Mouse (Mus musculus) adrenal gland, adult 2 months (tissue): ENCODE data around the gene Mast1. TPM values are rescaled to one million over a fixed set of nuclear protein-coding genes. Genes with fewer than 3 reads are reported as not detected.
"Not testable (repeated sequence)": the region's sequence is repeated elsewhere in the genome, so short reads cannot be mapped to it uniquely, and the experiment has no call there.

Experiments
- DNase-seq: peaks from one replicate; pipeline ENCODE4 v3.0.0; 2021
- polyA plus RNA-seq: library from polyadenylated mRNA; depleted of rRNA; stranded (reverse); fragments of >200 nt; gene quantifications from 2 replicates; pipeline ENCODE4 v1.2.3, GENCODE M21; 2012
- total RNA-seq, 2 experiments: library from RNA; stranded (reverse); gene quantifications; 2 replicates each; pipeline ENCODE4 v1.2.3; 2021

Mast1 gene
- total and polyA plus RNA-seq, 3 experiments, result 1.5 to 3.7 (median 2.8) TPM

- no peak for DNase-seq
These were observed 27.9 kb downstream of the Mast1 start for GRCm38 (mm10) chr8:84909162-84909767.

- peak; percentile 97 for DNase-seq
These were observed 28.6 kb downstream of the Mast1 start, which contains the start of gene Dnase2a for GRCm38 (mm10) chr8:84908421-84909161. TSS of gene Dnase2a (plus strand) at chr8:84908560.

- not testable (repeated sequence) for DNase-seq
These were observed 29.2 kb downstream of the Mast1 start for GRCm38 (mm10) chr8:84907979-84908378.

- DNase-seq, result no peak
These were observed 29.7 kb downstream of the Mast1 start for GRCm38 (mm10) chr8:84907493-84907892.

DNA sequence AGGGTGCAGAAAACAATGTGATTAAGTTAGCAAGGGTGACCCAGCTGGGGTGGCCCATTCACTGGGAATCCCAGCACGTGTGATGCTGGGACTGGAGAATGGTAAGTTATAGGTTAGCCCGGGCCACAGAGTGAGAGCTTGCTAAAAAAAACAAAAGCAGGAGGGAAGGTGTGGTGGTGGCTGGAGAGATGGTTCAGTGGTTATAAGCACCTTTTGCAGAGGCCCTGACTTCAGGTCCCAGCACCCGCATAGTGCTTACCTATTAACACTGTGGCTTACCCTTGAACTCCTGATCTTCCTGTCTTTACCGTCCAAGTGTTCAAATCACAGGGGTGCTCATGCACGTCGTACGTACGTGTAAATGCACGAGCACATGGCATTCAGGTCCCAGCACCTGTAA, 30.1 kb downstream of the Mast1 start:
- no peak for DNase-seq

DNA sequence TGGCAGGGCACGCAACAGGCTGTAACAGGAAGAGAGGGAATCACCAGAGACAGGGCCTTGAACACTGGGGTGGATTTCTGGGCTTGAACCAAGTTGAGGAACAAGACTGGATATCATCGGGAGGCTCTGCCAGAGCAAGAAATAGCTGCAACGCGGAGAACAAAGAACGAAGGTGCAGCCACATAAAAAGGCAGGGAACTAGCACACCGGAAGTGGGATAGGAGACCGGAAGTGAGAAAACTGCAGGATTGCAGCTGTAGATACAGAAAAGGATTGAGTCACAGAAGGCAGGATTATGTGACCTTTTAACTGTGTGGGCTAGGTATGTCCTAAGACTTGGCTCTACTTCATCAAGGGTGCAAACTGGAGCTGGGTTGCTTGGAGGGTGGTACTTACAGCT, 32.8 kb downstream of the Mast1 start:
- no peak for DNase-seq

GRCm38 (mm10) chr8:84902920-84903661, 34.1 kb downstream of the Mast1 start:
- DNase-seq, result peak; percentile 94

- no peak for DNase-seq
These were observed 34.7 kb downstream of the Mast1 start for GRCm38 (mm10) chr8:84902367-84902919.

DNA sequence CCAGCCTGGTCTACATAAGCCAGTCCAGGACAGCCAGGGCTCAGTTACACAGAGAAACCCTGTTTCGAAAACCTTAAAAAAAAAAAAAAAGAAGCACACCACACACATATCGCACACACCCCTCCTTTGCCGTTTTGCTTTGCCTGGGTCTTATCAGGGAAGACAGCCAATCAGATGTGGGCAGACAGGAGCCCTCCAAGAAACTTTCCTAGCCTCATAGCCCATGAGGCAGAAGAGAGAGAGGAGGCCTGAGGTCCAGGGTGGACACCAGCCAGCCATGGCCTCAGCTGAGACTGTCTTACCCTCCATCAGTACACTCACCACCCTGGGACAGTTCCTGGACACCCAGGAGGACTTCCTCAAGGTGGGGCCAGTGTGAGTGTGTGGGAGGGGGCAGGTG, 35.4 kb downstream of the Mast1 start, which contains the start of gene Klf1:
Klf1 (plus strand) TSS at position 177 of the 400 bp plus-strand sequence.
- no peak for DNase-seq

- no peak for DNase-seq
These were observed 36.1 kb downstream of the Mast1 start for GRCm38 (mm10) chr8:84901071-84901470.

DNA sequence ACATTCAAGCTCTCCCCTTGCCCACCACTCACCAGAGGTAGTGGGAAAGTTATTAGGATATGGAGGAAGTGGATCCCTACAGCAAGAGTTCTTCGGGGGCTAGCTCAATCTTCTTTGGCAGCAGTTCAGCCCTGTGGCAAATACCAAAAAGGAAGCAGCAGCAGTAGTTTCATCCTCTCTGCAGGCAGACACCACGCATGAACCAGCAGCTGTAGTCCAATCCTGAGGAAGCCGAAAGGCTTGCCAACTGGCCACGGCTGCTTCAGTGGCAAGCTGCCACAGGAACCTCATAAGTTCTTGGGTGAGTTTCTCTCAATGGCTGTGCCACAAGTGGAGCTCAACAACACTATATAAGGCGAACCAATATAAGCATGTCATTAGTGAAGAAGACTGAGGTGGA, 41.2 kb downstream of the Mast1 start:
- DNase-seq, result no peak

- peak; percentile 97 for DNase-seq
These were observed 43.4 kb downstream of the Mast1 start, which contains the start of gene Gcdh for GRCm38 (mm10) chr8:84893709-84894134. TSS of gene Gcdh (minus strand) at chr8:84893921.

DNA sequence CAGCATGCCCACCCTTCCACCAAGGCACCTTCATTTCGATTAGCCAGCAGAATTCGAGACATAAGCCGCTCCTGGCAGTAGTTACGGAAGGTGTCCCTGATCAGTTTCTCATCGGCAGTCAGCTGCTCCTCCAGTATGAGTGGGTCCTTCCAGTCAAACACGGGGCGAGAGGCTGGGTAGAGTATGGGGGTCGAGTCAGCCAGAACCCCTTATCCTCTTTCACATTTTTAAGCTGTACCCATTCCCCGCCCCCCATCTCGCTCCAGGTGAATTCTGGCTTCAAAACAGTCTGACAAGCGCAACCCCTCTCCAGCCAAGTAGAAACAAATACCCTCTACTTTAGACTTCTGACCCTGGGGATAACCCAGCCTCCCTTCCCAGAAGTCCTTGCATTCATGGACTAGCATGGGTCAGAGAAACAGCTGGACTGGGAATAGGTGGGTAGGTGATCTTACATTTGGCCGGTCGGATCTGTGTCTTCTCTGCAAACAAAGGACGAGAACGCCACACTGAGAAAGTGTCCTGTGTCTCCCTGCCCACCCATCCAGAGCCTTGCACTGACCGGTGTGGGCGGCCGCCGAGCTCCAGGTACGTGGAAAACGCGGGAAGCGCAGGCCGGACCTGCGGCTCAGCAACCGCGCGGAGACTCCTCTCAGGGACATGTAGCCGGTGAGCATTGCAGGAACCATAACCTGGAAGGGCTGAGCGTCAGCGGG, 44.0 kb downstream of the Mast1 start:
- DNase-seq, result no peak

DNA sequence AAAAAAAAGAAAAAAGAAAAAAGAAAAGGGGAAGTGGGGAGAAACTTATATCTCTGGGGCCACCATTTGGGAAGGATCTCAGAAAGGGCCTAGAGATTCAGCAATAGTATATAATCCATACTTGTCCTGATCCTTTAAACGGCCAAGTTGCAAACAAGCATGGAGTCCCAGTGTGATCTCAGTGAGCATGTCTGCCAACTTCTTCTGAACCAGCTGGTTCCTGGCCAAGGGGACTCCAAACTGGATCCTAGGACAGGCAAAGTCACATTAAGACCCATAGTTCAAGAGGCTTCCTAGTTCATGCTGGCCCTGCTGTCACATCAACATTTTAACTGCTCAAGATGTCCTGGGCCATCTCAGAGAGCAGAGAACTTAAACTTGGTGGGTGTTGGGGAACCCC, 48.0 kb downstream of the Mast1 start:
- DNase-seq, result no peak

DNA sequence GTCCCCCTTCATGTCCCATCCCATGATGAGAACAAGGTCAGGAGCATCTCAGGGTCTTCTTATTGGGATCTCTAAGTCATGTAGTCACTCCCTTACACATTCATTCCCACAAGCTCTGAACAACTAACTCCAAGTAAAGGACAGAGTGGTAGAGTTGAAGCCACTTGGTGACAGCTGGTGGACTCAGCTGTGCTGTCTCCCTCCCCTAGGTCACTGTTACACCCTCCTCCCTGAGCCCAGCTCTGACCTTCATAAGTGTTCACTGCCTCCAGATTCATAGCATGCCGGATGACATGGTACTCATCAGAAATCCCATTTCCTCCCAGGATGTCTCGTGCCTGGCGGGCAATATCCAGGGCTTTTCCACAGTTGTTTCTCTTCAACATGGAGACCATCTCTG, 48.9 kb downstream of the Mast1 start:
- no peak for DNase-seq

DNA sequence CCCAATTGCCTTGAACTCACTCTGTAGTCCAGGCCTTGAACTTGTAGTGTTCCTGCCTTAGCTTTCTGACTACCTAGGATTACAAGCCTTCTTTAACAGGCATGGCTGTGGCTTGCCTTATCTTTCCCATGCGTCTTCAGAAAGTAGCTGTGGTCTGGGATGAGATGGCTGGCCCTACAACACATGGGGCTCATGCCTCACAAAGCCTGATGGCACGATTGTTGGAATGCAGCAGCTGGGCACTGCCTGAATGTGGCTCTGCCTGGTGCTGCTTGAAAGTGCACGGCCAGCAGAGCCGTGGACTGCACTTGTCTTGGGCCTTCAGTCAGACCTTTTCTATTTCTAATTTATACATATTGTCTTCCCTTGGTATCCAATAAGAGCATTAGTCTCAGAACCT, 52.4 kb downstream of the Mast1 start:
- no peak for DNase-seq

- DNase-seq, result no peak
These were observed 58.2 kb downstream of the Mast1 start for GRCm38 (mm10) chr8:84878915-84879314.

DNA sequence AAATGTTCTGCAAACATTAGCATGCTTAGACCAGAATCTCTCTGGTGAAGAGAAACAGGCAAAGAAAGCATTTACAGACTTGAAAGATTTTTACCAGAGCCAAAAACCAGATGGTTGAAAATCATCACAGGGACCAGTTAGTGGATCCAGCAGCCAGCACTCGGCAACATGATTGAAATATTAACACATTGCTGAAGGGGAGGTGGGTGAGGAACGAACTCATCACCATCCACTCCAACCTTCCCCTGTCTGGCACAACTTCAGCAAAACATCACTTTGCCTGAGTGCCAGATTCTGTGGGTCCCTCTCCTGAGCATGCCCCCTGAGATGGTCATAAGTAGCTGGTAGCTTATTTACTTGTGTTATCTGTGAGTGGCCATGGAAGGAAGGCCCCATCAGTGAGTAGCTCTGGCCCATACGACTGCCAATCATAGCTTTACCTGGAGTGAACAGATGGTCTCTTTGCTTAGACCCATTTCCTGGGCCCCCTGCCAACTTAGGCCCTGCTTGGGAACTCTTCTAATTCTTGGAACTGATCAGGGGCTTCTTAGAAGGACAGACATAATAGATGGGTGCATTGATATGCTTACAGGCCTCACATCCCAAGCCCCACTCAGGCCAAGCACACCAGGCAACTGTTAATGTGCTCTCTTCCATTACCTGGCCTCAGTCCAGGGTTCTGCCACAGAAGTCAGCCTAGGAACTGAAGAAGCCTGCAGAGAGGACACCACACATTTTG, 59.7 kb downstream of the Mast1 start:
- DNase-seq, result no peak

DNA sequence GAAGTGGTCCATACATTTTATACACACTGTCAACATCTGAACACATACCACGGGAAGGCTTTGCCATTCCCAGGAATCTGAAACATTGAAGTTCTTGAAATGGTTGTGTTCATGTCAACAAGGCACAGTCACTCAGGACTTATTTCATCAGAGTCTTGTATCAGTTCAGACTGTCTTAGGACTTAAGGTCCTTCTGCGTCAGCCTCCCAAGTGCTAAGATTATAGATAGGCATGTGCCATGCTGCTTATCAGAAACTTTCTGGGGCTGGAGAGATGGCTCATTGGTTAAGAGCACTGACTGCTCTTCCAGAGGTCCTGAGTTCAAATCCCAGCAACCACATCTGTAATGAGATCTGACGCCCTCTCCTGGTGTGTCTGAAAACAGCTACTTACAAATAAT, 62.8 kb downstream of the Mast1 start:
- DNase-seq, result no peak

GRCm38 (mm10) chr8:84873016-84873415, 64.1 kb downstream of the Mast1 start:
- DNase-seq, result no peak

DNA sequence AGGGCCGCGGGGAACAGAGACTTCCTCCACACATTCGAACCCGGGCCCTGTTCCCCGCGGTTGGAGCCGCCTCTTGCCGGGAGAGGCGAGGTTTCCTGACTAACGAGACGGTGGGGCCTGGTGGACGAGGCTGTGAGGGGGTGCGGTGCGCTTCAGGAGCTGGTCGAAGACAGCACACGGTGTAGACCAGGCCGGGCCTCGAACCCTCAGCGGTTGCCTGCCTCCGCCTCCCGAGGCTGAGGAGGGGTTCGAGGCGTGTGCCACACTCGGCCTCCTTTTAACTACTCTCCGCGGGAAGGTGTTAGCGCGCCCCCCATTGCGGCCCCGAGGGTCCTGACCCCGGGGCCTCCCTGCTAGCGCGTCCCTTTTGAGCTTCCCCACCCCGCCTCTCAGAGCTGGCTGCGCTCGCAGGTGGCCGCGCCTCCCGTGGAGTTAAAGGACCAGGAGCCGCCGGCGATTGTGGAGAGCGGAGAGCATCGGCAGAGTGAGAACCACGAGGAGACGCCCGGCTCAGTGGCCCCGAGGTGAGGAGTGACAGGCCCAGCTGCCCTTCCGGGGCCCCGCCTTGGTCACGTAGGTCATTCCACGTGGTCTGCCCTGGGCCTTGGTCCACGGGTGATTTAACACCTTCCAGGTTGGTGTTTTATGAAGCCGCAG, 64.7 kb downstream of the Mast1 start:
- peak; percentile 47 for DNase-seq
